Mouse (Mus musculus) CH12.LX (cell line): ENCODE measurements around the gene Art3. TPM values are rescaled to one million over a fixed set of nuclear protein-coding genes. Genes with fewer than 3 reads are reported as not detected.
A peak's percentile ranks its signal among the peaks of the same experiment; 100 is the strongest.

Source experiments
- DNase-seq: peaks from one replicate; pipeline ENCODE4 v3.0.0-alpha.2; 2013; ENCODE audit errors: extremely low read depth
- H3K27ac ChIP-seq: 2 replicates; pipeline ENCODE4 v1.5.1; 2012; ENCODE audit warnings: low read depth, mild to moderate bottlenecking, control low read depth, moderate library complexity; ENCODE audit not compliant: insufficient read depth
- H3K27me3 ChIP-seq: replicated peaks from 2 replicates; pipeline ENCODE3; 2012; ENCODE audit warnings: inconsistent platforms
- H3K36me3 ChIP-seq, 2 experiments: replicated peaks in 1 of 2; 2 replicates each; pipeline versions ENCODE3 to v1.6.1; 2012; ENCODE audit warnings: inconsistent platforms in 1 of 2, low read length in 1 of 2, mild to moderate bottlenecking in 1 of 2, mixed read lengths in 1 of 2, moderate library complexity in 1 of 2; ENCODE audit not compliant: control insufficient read depth in 1 of 2, insufficient read depth in 1 of 2
- H3K4me1 ChIP-seq, 2 experiments: 2 replicates each; pipeline ENCODE4 v1.6.1; 2012; ENCODE audit warnings: inconsistent platforms in 1 of 2, moderate library complexity in 1 of 2; ENCODE audit not compliant: insufficient read depth in 2 of 2, control insufficient read depth in 1 of 2
- H3K4me2 ChIP-seq: 2 replicates; pipeline ENCODE4 v1.6.1; 2012; ENCODE audit warnings: low read depth, mild to moderate bottlenecking, control low read depth; ENCODE audit not compliant: poor library complexity, insufficient read depth, severe bottlenecking
- H3K4me3 ChIP-seq, 3 experiments: fragments of 150-350 bp in 1 of 3; sonication (generic) in 1 of 3; replicated peaks in 1 of 3; 2 replicates each; pipeline versions ENCODE3 to v1.5.1; 2011 to 2012; ENCODE audit warnings: low read depth in 2 of 3, low read length in 2 of 3, mild to moderate bottlenecking in 2 of 3, moderate library complexity in 2 of 3, control low read depth in 1 of 3, improper control_type of control experiment in 1 of 3, inconsistent platforms in 1 of 3, mixed read lengths in 1 of 3; ENCODE audit not compliant: poor library complexity in 1 of 3
- H3K79me2 ChIP-seq: replicated peaks from 2 replicates; pipeline ENCODE4 v1.6.1; 2012; ENCODE audit warnings: mild to moderate bottlenecking, moderate library complexity; ENCODE audit not compliant: control insufficient read depth, poor library complexity, insufficient read depth, severe bottlenecking; ENCODE audit errors: extremely low read depth
- H3K9ac ChIP-seq: 2 replicates; pipeline ENCODE4 v1.6.1; 2012; ENCODE audit warnings: low read depth, mild to moderate bottlenecking, control low read depth, moderate library complexity; ENCODE audit not compliant: insufficient read depth
- H3K9me3 ChIP-seq: replicated peaks from 2 replicates; pipeline ENCODE3; 2012; ENCODE audit warnings: low read length, inconsistent platforms, mixed read lengths
- CHD2 ChIP-seq: IDR thresholded peaks from 2 replicates; pipeline ENCODE4 v1.6.1; 2011; ENCODE audit warnings: low read length, improper control_type of control experiment
- E2F4 ChIP-seq: IDR thresholded peaks from 2 replicates; pipeline ENCODE4 v1.6.1; 2011; ENCODE audit warnings: low read depth, low read length, improper control_type of control experiment; ENCODE audit not compliant: insufficient replicate concordance
- GABPA ChIP-seq: IDR thresholded peaks from 2 replicates; pipeline ENCODE4 v1.6.1; 2012; ENCODE audit warnings: low read depth, low read length, improper control_type of control experiment, inconsistent platforms; ENCODE audit not compliant: insufficient replicate concordance
- HCFC1 ChIP-seq: IDR thresholded peaks from 2 replicates; pipeline ENCODE4 v1.6.1; 2012; ENCODE audit warnings: low read depth, mild to moderate bottlenecking, inconsistent platforms, low read length, improper control_type of control experiment
- JUN ChIP-seq: IDR thresholded peaks from 2 replicates; pipeline ENCODE4 v1.6.1; 2011; ENCODE audit warnings: low read depth, mild to moderate bottlenecking, low read length, improper control_type of control experiment, moderate library complexity; ENCODE audit not compliant: insufficient read depth
- MAZ ChIP-seq: IDR thresholded peaks from 2 replicates; pipeline ENCODE4 v1.6.1; 2012; ENCODE audit warnings: low read depth, mild to moderate bottlenecking, inconsistent platforms, low read length, improper control_type of control experiment, moderate library complexity
- MXI1 ChIP-seq: IDR thresholded peaks from 2 replicates; pipeline ENCODE4 v1.6.1; 2011; ENCODE audit warnings: mild to moderate bottlenecking, low read depth, low read length, improper control_type of control experiment
- RAD21 ChIP-seq: IDR thresholded peaks from 2 replicates; pipeline ENCODE4 v1.6.1; 2011; ENCODE audit warnings: low read depth, mild to moderate bottlenecking, low read length, improper control_type of control experiment, moderate library complexity
- RCOR1 ChIP-seq: conservative IDR thresholded peaks from 2 replicates; pipeline ENCODE4 v1.6.1; 2012; ENCODE audit warnings: low read depth, mild to moderate bottlenecking, inconsistent platforms, low read length, improper control_type of control experiment
- SIN3A ChIP-seq: IDR thresholded peaks from 2 replicates; pipeline ENCODE4 v1.6.1; 2012; ENCODE audit warnings: low read length, improper control_type of control experiment, inconsistent platforms
- TCF12 ChIP-seq: IDR thresholded peaks from 2 replicates; pipeline ENCODE4 v1.6.1; 2014; ENCODE audit warnings: low read depth, mild to moderate bottlenecking, inconsistent platforms, low read length, improper control_type of control experiment
- UBTF ChIP-seq: IDR thresholded peaks from 2 replicates; pipeline ENCODE4 v1.6.1; 2012; ENCODE audit warnings: low read depth, mild to moderate bottlenecking, inconsistent platforms, low read length, improper control_type of control experiment, moderate library complexity
- USF1 ChIP-seq: IDR thresholded peaks from 2 replicates; pipeline ENCODE4 v1.6.1; 2014; ENCODE audit warnings: low read depth, mild to moderate bottlenecking, inconsistent platforms, low read length, improper control_type of control experiment
- USF2 ChIP-seq: conservative IDR thresholded peaks from 2 replicates; pipeline ENCODE4 v1.6.1; 2011; ENCODE audit warnings: low read depth, low read length, improper control_type of control experiment
- ZKSCAN1 ChIP-seq: IDR thresholded peaks from 2 replicates; pipeline ENCODE4 v1.6.1; 2012; ENCODE audit warnings: low read depth, inconsistent platforms, low read length, improper control_type of control experiment, borderline replicate concordance
- dilution Hi-C: fragments of 300-500 bp; cut with MboI; formaldehyde crosslinking; loops from 2 replicates; pipeline ENCODE4 v1.14.3; 2020; ENCODE audit warnings: low sequenced_read_pairs; ENCODE audit not compliant: extremely low pct_unique_long_range_greater_than_20kb, extremely low pct_ligation_motif_present
- in situ Hi-C: fragments of 300-500 bp; cut with MboI; formaldehyde crosslinking; loops from 3 replicates; pipeline ENCODE4 v1.14.3; 2019; ENCODE audit warnings: low sequenced_read_pairs, low pct_ligation_motif_present, low pct_unique_long_range_greater_than_20kb, mixed read lengths
- polyA plus RNA-seq: library from polyadenylated mRNA; unstranded; fragments of >175 nt; gene quantifications from 2 replicates; pipeline ENCODE4 v1.2.1, GENCODE M21; 2012; ENCODE audit warnings: low read depth; ENCODE audit not compliant: insufficient read length
- total RNA-seq, 2 experiments: library from RNA; depleted of rRNA; stranded (reverse); fragments of 300-350 nt in 1 of 2; fragments of >200 nt in 1 of 2; gene quantifications; 2 replicates each; pipeline ENCODE4 v1.2.3; 2012 to 2014

The Art3 gene
- total and polyA plus RNA-seq, 3 experiments = 0.34 TPM; not detected in 2

DNA sequence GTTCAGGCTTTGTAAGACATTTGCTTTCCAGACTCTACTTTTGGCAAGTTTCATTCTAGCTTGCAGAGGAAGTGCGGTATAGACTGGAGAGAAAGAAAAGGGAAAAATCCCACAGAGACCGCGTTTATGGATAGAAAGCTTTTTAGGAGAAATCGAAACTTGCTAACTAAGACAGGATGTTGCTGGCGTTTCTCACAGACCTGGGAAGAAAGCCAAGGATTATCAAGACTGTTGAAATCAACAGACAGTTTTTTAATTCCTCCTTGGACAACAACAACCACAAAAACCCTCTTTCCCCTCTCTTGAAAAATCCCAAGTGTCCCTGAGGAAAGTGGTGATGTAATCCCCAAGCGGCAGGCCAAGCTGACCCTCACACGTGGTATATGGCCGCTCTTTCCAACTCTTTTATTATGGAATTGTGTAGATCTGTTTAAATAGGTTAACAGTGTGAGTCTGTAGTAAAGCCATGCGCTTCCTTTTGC lies 773 bp downstream of the Art3 start:
- H3K4me3 ChIP-seq = no peak overlapping the region
- 0 out of 4 replicates have a peak, but pooled peaks cover 0 to 5% of the 10 kb centered on the region in 2 experiments for H3K4me1 ChIP-seq
- peak overlapping the region; percentile 46 for H3K4me2 ChIP-seq
- no peaks in the 10 kb centered on the region for H3K36me3 ChIP-seq
- no peak for DNase-seq
- in situ Hi-C loops = no loop called here
- TF ChIP-seq SIN3A = no peak
- TF ChIP-seq E2F4 = no peak
- TF ChIP-seq, all 38 proteins: peak for 0
- dilution Hi-C loops = no loop called here
- H3K9ac ChIP-seq = no peak overlapping the region
- no peaks in the 10 kb centered on the region for H3K79me2 ChIP-seq
- H3K9me3 ChIP-seq = no peaks in the 10 kb centered on the region
- H3K27me3 ChIP-seq = no peaks in the 10 kb centered on the region
- H3K27ac ChIP-seq = no peak overlapping the region

DNA sequence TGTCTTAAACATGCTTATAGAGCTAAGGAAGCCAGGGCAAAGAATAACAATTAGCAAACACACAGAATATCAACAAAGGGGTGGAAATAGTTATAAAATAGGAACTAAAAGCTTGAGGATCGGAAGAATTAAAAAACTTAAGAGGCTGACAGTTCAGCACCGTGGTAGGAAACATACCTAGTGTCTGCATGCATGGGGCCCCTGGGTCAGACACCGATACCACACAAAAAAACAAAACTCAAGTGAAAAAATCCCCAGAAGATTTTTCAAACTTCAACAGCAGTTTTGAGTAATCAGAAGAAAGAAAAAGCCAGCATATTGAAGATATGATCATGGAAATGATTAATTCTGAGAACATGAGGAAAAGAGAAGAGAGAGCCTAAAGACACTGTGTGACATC lies 5.1 kb downstream of the Art3 start:
- Histone ChIP-seq H3K9me3 (no peaks in the 10 kb centered on the region), H3K9ac (no peak overlapping the region), H3K79me2 (no peaks in the 10 kb centered on the region), H3K4me2 (no peak overlapping the region), H3K4me1 (peaks cover 3 to 4% of the 10 kb centered on the region in 2 experiments; a peak in 1 of 4 replicates), H3K27ac (no peak overlapping the region), H3K4me3 (no peak overlapping the region), H3K27me3 (no peaks in the 10 kb centered on the region), H3K36me3 (no peaks in the 10 kb centered on the region)
- dilution Hi-C loops (no loop called here), in situ Hi-C loops (no loop called here)
- TF ChIP-seq GABPA (no peak), JUN (no peak), TCF12 (no peak), USF2 (no peak), CHD2 (no peak), MXI1 (no peak), HCFC1 (no peak), SIN3A (no peak), RCOR1 (no peak), E2F4 (no peak), USF1 (no peak), MAZ (no peak), RAD21 (no peak), UBTF (no peak), ZKSCAN1 (no peak)
- no peak for DNase-seq
